Mouse (Mus musculus) frontal cortex, postnatal 25 days (tissue): ENCODE measurements around the gene Shank2.

Experiments used
- DNase-seq, 2 experiments: peaks; one replicate each; pipeline ENCODE4 v3.0.0; 2022; ENCODE audit warnings: low spot score in 2 of 2

Shank2 gene

GRCm38 (mm10) chr7:144417644-144418343 is 416.1 kb downstream of the Shank2 start:
- DNase-seq = peak; percentile 57 to 73

GRCm38 (mm10) chr7:144420552-144420951 is 418.8 kb downstream of the Shank2 start:
- DNase-seq = no peak

- DNase-seq = no peak
Measured at GRCm38 (mm10) chr7:144421478-144421877, 419.8 kb downstream of the Shank2 start.

- peak; percentile 56 to 57 for DNase-seq
Measured at GRCm38 (mm10) chr7:144425953-144426352, 424.2 kb downstream of the Shank2 start.

GRCm38 (mm10) chr7:144426594-144426993 is 424.9 kb downstream of the Shank2 start:
- no peak for DNase-seq

- DNase-seq = no peak
Measured at GRCm38 (mm10) chr7:144427460-144427859, 425.7 kb downstream of the Shank2 start.

- no peak for DNase-seq
Measured at GRCm38 (mm10) chr7:144432920-144433319, 431.2 kb downstream of the Shank2 start.

- DNase-seq = no peak
Measured at GRCm38 (mm10) chr7:144438811-144439210, 437.1 kb downstream of the Shank2 start.

- DNase-seq = no peak
Measured at GRCm38 (mm10) chr7:144441466-144441865, 439.7 kb downstream of the Shank2 start.

GRCm38 (mm10) chr7:144441976-144442375 is 440.2 kb downstream of the Shank2 start:
- no peak for DNase-seq

- DNase-seq = no peak
Measured at GRCm38 (mm10) chr7:144444788-144445187, 443.1 kb downstream of the Shank2 start.

- DNase-seq = no peak
Measured at GRCm38 (mm10) chr7:144447146-144447545, 445.4 kb downstream of the Shank2 start.

- no peak for DNase-seq
Measured at GRCm38 (mm10) chr7:144448186-144448585, 446.5 kb downstream of the Shank2 start.

- DNase-seq = peak; percentile 58 to 72
Measured at GRCm38 (mm10) chr7:144449637-144450570, 448.2 kb downstream of the Shank2 start.

GRCm38 (mm10) chr7:144450661-144451060 is 448.9 kb downstream of the Shank2 start:
- no peak for DNase-seq

GRCm38 (mm10) chr7:144458881-144459280 is 457.2 kb downstream of the Shank2 start:
- DNase-seq = no peak

- no peak for DNase-seq
Measured at GRCm38 (mm10) chr7:144461246-144461902, 459.6 kb downstream of the Shank2 start.

GRCm38 (mm10) chr7:144462577-144462976 is 460.8 kb downstream of the Shank2 start:
- DNase-seq = no peak

- DNase-seq = no peak
Measured at GRCm38 (mm10) chr7:144468741-144469140, 467.0 kb downstream of the Shank2 start.

GRCm38 (mm10) chr7:144469181-144469641 is 467.5 kb downstream of the Shank2 start:
- DNase-seq = no peak

GRCm38 (mm10) chr7:144469908-144470544 is 468.3 kb downstream of the Shank2 start:
- DNase-seq = no peak
